Mouse (Mus musculus) erythroblast, embryonic 14.5 days (primary cell): ENCODE results near the gene Rbfox2.

Experiments
- GATA1 ChIP-seq: IDR thresholded peaks from 2 replicates; pipeline ENCODE4 v1.6.1; 2012; ENCODE audit warnings: low read length, inconsistent platforms, mixed read lengths
- TAL1 ChIP-seq: IDR thresholded peaks from 3 replicates; pipeline ENCODE4 v1.6.1; 2012; ENCODE audit warnings: low read length, inconsistent platforms, mixed read lengths

DNA sequence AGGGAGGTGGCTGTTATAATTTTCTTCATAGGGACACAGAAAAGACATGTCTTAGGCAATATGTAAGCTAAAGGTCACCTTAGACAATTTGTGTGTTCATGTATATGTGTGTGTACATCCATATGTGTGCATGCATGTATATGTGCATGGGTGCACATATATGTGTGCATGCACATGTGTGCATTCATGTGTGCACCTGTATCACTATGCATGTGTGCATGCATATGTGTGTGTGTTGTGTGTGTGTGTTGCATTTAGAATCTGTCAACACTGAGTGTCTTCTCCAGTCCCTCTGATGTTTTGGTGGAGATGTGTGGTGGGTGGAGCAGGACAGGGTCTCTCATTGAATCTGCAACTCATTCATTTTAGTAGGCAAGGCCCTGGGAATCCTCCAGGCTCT, 244.1 kb downstream of the Rbfox2 start:
- no peak for TF ChIP-seq GATA1
- TF ChIP-seq TAL1 = no peak
